Mouse (Mus musculus) retina, postnatal 1 day (tissue): ENCODE measurements at regions not wholly inside any gene's neighbourhood (a gene's known extent, or its start where the extent isn't known, plus 50 kb on each side); places are given as distances from the start of the nearest gene placed in this dataset.
A peak's percentile ranks its signal among the peaks of the same experiment; 100 is the strongest.

Experiments used
- DNase-seq: peaks from one replicate; pipeline ENCODE4 v3.0.0-alpha.2; 2012

DNA sequence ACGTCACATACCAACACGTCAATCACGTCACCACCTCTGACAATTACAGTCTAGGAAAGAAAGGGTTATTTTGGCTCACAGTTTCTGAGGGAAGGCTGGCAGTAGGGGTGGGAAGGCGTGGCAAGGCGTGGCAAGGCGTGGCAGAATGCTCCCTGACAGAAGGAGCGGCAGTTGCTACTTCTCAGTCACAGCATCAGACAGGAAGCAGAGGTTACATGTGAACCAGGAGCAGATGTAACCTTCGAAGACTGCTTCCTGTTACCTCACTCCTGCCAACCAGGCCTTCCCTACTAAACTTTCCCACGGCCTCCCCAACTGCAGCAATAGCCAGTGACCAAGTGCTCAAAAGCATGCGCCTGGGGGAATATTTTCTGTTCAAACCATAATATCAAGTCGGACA is 240.9 kb upstream of the Stt3b start:
- DNase-seq, result no peak

GRCm38 (mm10) chr9:115551501-115551900 is 241.3 kb upstream of the Stt3b start:
- DNase-seq, result no peak

DNA sequence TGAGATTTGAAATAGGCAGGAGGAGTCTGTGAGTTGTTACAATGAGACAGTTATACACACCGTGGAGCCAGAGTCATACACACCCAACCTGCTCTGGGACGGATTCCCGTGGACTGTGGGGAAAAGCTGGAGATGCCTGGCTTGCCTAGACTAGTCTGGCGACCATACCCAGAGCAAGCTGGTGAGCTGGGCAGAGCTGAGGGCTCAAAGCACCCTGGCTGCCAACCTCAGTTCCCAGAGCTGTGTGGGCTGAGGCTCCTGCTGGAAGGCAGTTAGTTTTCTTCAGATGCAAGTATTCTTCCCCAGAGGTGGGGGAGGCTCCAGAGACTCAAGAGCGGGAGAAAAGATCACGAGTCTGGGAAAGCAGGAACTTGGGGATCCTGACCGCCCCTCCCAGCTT is 247.9 kb upstream of the Stt3b start:
- no peak for DNase-seq

DNA sequence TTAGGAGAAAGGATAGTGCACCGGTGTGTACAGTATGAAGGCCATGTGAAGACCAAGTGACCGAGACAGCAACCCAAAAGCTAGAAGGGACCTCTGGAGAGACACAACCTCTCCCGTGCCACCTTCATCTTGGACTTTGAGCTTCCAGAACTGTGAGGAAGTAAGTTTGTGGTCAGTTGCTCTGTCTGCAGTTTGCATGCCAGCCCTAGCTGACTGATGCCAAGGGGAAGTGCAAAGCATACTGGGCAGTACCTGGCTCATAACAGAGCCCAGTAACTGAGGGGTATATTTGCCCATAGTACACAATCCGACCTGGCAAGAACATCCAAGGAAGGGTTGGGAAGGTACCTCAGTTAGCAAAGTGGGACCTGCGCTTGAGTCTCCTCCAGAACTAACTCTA is 249.3 kb upstream of the Stt3b start:
- DNase-seq, result no peak

DNA sequence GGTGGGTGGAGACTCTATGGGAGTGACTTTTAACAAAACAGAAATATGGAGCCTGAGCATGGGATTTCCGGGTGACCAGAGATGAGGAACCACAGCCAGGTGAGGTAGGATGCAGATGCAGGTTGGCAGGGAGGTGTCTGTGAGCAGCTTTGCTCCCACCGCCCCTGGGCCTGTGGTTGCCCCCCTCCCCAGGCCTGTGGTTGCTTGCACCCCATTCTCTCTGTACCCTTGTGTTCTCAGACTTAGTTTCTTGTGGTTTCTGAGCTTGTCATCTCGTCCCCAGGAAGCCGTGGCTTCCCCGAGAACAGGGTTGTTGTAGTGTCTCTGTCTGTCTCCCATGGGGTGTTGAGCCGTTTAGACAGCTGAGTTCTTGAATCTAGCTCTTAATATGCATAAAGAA is 251.0 kb upstream of the Stt3b start:
- DNase-seq, result no peak

DNA sequence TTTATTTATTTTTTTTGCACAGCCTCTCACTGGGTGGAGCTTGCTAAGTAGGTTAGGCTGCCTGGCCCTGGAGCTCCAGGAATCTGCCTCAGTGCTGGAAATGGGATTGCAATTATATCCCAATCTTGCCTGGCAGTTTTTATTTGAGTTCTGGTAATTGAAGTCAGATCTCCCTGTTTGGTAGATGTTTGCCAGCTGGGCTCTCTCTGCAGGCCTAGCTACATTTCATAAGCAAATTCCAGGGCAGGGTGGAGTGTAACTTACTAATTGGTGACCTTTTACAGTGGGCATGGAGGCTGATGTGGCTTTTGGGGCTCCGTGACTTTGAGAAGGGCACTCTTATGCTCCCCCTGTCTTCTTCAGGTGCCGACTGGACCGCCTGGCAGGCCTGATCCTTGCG is 252.6 kb upstream of the Stt3b start:
- DNase-seq, result no peak

DNA sequence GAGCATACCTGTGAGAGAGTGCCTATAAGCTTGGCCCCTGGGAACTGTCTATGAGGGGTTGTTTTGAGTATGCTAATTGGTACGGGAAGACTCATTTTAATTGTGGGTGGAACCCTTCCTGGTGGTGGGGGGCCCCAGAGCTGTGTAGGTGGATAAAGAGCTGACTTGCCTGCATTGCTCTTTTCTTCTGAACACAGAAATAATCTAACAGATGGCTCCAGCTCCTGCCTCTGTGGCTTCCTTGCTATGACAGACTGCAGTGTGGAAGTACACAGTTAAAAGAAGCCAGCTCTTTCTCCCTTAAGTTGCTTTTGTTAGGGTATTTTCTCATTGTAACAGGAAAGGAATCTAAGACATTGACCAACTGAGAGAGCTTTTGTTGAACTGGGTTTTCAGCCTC is 254.1 kb upstream of the Stt3b start:
- no peak for DNase-seq

DNA sequence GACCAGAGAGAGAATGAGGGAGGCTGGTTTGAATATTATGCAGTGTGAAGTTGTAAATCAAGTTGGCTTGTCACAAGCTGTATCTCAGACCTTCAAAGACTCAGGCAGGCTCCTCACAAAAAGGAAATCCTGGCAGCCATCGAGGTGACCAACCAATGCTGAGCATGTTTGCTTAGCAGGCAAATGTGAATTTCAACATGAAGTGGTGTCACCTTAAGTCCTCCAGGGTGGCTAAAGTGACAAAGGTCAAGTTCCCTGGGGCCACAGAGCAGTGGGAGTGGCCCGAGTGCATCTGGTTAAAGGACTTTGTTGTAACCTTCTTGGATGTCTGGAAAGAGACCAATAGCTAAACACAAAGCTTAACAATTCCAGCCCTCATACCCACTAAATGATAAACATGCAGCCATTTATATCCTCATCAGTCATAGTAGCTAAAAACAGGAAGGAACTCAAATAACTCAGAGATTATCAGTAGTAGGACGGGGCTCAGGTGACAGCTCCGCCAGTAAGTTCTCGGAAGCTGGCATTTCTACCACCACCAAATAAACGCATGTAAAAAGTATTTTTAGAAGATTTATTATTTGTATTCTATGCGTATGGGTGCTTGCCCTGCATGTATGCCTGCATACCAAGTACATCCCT is 258.6 kb upstream of the Stt3b start:
- DNase-seq, result no peak

DNA sequence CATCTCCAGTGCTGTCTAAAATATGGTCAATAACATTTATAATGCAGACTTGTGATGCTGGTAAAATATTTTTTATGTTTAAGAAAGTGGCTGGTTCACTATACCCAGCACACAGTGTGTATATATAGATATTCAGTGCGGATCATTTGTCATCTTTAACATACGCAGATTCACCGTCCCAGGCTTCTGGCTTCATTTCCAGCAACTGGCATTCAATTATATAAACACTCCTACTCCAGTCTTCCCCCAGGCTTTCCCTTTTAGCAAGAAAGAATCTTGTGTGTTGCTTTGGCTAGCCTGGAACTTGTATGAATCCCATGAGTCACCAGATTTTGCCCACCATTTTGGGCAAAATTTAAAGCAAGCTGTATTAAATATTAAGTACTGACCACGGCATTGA is 260.8 kb upstream of the Stt3b start:
- DNase-seq, result no peak

DNA sequence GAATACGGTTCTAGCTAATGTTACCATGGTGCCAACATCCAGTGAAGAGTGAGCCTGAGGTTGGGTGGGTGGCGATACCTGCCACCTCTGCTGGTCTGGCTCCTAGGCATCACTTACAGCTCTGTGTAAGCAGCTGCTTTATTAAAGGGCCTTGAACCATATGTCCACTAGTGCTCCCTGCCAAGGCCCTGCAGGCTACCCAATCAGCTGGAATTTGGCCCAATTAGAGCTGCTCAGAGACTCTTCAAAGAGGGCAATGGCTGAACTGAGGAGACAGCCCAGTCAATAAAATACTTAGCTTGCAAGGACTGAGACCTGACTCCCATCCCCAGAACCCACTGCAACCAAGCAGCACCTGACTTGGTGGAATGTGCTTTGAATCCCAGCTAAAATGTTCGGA is 270.9 kb upstream of the Stt3b start:
- DNase-seq, result peak; percentile 77

DNA sequence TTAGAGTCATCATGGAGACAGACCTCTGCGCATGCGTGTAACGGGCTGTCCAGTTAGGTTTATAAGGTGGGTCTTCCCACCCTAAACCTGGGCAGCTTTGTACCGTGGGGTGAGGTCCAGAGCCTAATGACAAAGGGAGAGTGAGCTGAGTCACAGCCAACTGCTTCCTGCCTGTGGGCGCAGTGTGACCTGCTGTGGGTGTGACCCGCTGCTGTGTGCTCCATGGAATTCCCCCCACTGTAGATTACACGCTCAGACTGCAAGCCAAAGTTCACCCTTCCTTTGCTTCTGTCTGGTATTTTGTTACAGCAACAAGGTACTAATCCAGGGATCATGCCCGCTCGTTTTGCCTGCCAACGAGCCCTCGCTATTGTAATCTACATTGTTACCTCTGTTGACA is 273.3 kb upstream of the Stt3b start:
- DNase-seq, result no peak

GRCm38 (mm10) chr9:115584874-115585273 is 274.7 kb upstream of the Stt3b start:
- no peak for DNase-seq

GRCm38 (mm10) chr9:115592466-115592865 is 282.2 kb upstream of the Stt3b start:
- no peak for DNase-seq

GRCm38 (mm10) chr9:115600228-115600627 is 290.0 kb upstream of the Stt3b start:
- DNase-seq, result no peak

DNA sequence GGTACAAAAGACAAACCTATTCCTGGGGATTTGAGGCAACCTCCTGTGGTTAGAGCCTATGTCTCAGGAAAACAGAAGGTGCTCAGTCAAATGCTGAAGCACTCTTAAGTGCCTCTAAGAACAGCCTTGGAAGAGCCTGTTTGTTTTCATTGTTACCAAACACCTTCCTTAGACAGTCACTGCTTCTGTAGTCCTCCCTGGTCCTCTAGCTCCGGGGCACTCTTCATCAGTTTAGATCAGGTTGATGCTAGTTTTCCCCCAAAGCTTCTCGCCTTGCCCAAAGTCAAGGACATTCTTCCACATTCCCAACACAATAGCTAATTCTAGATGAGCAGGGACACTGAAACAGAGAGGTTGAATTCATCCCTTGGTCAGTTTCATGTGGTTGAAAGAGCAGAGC is 290.6 kb upstream of the Stt3b start:
- no peak for DNase-seq

DNA sequence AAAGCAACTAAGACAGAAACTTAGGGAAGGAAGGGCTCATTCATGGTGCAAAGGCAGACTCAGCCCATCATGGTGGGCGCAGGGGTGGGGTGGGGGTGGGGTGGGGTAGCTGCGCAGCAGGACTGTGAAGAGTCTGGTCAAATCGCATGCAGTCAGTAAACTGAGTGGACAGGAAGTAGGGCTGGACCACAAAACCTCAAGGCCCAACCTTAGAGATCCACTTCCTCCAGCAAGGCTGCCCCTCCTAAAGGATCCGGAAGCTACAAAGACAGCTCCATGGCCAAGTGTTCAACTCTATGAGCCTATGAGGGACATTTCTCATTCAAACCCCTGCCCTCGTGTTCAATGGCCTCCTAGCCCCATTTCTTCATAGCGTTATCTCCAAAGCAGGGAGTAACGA is 292.6 kb upstream of the Stt3b start:
- DNase-seq, result no peak

- DNase-seq, result peak; percentile 81
These were observed 294.2 kb upstream of the Stt3b start for GRCm38 (mm10) chr9:115604450-115604849.

DNA sequence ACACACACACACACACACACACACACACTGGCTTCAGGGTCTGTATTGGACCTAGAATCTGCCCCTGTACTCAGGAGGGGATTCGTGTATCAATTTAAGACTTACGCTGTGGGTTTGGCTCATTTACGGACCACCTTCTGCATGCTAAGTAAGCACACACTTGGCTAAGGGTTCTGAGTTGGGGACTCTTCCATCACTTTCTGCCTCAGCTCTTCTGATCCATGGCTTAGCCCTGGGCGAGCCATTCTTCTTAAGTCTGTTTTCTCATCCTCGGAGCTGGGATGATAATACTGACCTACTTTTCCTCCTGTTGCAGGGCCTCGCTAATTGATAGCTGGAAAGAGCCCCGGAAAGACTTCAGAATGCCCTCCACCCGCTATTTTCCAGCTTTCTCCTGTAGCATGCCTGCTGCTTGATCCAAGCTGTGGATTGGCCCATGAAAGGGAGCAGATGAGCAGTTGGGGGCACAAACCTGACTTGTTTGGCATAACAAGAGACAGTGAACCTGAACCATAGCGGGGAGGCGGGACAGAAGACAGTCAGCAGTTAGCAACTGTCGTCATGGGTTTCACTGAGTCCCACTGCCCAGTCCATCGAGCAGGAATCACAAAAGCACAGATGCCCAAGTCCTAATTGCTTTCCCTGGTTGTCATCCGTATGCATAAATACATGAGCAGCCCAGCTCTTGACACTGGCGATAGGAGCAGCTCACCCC is 294.9 kb upstream of the Stt3b start:
- peak; percentile 93 for DNase-seq

- no peak for DNase-seq
These were observed 297.7 kb upstream of the Stt3b start for GRCm38 (mm10) chr9:115607961-115608360.

DNA sequence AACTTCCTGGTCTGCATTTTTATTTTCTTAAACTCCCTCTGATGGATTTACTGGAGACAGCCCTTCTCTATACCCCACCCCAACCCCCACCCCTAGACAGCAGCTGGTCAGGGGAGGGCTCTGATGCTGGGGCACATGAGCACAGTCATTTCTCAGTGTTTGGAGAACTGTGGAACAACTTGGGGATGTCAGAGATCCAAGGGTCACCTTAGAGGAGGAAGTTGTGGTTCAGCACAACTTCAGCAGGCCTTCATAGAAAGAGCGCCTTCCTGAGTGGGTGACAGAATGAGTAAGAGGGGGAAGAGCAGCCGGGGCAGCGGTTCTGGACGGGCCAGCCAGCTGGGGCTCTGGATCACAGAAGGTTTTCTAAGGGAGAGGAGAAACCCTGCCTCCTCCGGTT is 298.2 kb upstream of the Stt3b start:
- no peak for DNase-seq

- DNase-seq, result no peak
These were observed 299.4 kb upstream of the Gadl1 start for GRCm38 (mm10) chr9:115609904-115610303.

DNA sequence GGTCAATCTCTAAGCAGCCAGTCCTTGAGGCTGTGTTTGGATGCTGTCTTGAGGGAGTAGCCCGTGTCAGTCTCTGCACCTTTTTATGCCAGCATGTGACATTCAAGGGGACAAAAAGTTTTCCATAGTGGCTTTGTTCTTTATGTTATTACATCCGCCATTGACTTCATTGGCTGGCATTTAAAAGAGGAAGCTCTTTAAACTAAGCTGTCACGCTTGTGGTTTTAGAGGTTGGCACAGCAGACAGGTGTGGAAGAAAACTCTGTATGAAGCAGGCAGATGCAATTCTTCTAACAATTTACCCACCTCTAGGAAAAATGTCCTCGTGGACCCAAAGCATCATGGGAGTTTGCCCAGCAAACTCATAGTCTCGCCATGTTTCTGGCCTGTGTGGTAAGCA is 297.5 kb upstream of the Gadl1 start:
- no peak for DNase-seq

DNA sequence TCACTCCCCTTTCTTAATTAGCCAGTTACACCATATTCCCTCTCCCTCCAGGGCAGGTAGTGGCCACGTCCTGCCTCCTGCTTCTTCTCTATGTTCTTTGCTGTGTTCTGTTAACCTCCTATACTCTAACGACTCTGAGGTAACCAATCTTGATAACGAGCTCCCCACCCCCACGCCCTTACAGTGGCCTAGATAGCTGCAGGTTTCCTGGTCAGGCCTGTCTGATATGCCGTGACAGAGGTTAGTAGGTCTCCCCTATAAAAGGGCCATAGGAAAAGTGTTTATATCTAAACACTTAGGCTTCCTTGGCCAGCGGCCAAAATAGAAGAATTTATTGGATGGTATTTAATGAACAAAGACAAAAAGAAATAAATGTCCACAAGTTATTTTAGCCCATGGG is 296.3 kb upstream of the Gadl1 start:
- DNase-seq, result peak; percentile 32

DNA sequence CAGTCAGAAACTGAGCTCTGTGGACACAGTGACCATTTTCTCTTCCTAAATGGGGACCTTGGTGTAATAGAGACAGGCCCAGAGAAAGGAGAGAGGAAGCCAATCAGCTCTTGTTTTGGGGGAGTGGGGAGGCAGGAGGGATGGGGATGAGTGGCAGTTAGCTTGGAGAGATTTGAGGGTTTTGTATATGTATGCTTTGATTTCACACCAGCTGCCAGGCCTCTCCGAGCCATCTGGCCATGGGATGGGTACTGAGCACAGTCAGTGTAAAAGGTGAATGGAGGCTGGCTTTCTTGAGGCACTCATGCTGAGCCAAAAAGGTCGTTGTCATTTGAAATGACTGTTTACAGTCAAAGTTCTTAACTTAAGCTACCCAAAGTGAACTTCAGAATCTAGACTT is 295.2 kb upstream of the Gadl1 start:
- no peak for DNase-seq

- no peak for DNase-seq
These were observed 291.3 kb upstream of the Gadl1 start for GRCm38 (mm10) chr9:115617909-115618308.
